Mouse (Mus musculus) E14TG2a.4 (cell line): ENCODE measurements at regions not wholly inside any gene's neighbourhood (a gene's known extent, or its start where the extent isn't known, plus 50 kb on each side); places are given as distances from the start of the nearest gene placed in this dataset.

ENCODE experiments used
- CTCF ChIP-seq: conservative IDR thresholded peaks from 2 replicates; pipeline ENCODE4 v1.5.1; 2014; ENCODE audit warnings: low read length
- NANOG ChIP-seq: IDR thresholded peaks from 2 replicates; pipeline ENCODE4 v1.6.1; 2014; ENCODE audit warnings: borderline replicate concordance, low read length, mixed read lengths
- POU5F1 ChIP-seq: IDR thresholded peaks from 2 replicates; pipeline ENCODE4 v1.6.1; 2014; ENCODE audit warnings: low read length, borderline replicate concordance

GRCm38 (mm10) chrX:99355128-99355527 lies 115.9 kb downstream of the Pja1 start:
- no peak for TF ChIP-seq CTCF
- no peak for TF ChIP-seq POU5F1
- TF ChIP-seq NANOG = no peak
